Mouse (Mus musculus) ES-E14 (cell line): ENCODE measurements around the gene Zfp280c.

Source experiments
- HCFC1 ChIP-seq: IDR thresholded peaks from 2 replicates; pipeline ENCODE4 v1.6.1; 2012; ENCODE audit warnings: low read length, inconsistent platforms, borderline replicate concordance; ENCODE audit not compliant: insufficient read depth
- ZNF384 ChIP-seq: IDR thresholded peaks from 2 replicates; pipeline ENCODE4 v1.6.1; 2012; ENCODE audit warnings: low read depth, low read length, inconsistent platforms

DNA sequence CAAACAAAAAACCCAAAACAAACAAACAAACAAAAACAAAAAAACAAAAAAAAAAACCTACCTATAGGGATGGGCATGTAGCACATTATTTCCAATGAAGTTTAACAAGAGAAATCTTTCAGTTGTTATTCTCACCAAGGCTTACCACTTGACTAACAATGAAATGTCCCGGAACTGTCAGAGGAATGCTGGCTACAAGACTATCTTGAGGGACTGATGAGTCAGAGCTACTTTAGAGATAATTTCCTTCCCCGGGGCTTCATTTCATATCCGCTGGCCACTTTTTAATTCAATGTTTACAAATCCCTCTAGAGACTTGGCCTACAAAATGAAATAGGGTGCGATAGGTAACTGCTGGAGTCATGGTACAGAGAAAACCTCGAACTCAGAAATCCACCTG, 2.6 kb upstream of the Zfp280c start:
- TF ChIP-seq HCFC1 (no peak), ZNF384 (no peak)
